Mouse (Mus musculus): ENCODE results near the gene Gm10273.

Gm10273 gene

GRCm38 (mm10) chr10:59403793-59404149 is 8.3 kb downstream of the Gm10273 start:
- no peak for DNase-seq

GRCm38 (mm10) chr10:59408499-59408898 is 13.1 kb downstream of the Gm10273 start:
- no peak for DNase-seq

- no peak for DNase-seq
Observed at GRCm38 (mm10) chr10:59410264-59410663, 14.8 kb downstream of the Gm10273 start.

- DNase-seq, result no peak
Observed at GRCm38 (mm10) chr10:59413711-59414110, 18.3 kb downstream of the Gm10273 start.

- no peak for DNase-seq
Observed at GRCm38 (mm10) chr10:59416623-59417022, 21.2 kb downstream of the Gm10273 start.

GRCm38 (mm10) chr10:59419516-59419915 is 24.1 kb downstream of the Gm10273 start:
- no peak for DNase-seq

- DNase-seq, result peak in 1 of 2 experiments; percentile 42
Observed at GRCm38 (mm10) chr10:59424453-59424852, 29.0 kb downstream of the Gm10273 start.

GRCm38 (mm10) chr10:59425369-59425768 is 29.9 kb downstream of the Gm10273 start:
- peak; percentile 69 to 85 for DNase-seq

GRCm38 (mm10) chr10:59426371-59426770 is 30.9 kb downstream of the Gm10273 start:
- DNase-seq, result peak in 1 of 2 experiments; percentile 39

GRCm38 (mm10) chr10:59429448-59430135 is 34.2 kb downstream of the Gm10273 start:
- DNase-seq, result no peak

- DNase-seq, result no peak
Observed at GRCm38 (mm10) chr10:59430701-59431218, 35.3 kb downstream of the Gm10273 start.

- no peak for DNase-seq
Observed at GRCm38 (mm10) chr10:59435746-59436145, 40.3 kb downstream of the Gm10273 start.

- no peak for DNase-seq
Observed at GRCm38 (mm10) chr10:59438651-59439050, 43.2 kb downstream of the Gm10273 start.

GRCm38 (mm10) chr10:59439508-59439931 is 44.1 kb downstream of the Gm10273 start:
- peak; percentile 64 to 71 for DNase-seq

- DNase-seq, result no peak
Observed at GRCm38 (mm10) chr10:59440177-59440576, 44.7 kb downstream of the Gm10273 start.

- DNase-seq, result no peak
Observed at GRCm38 (mm10) chr10:59441735-59442134, 46.3 kb downstream of the Gm10273 start, which contains the start of gene Oit3. Gene Oit3 (minus strand): TSS chr10:59441778.

- peak; percentile 46 to 47 for DNase-seq
Observed at GRCm38 (mm10) chr10:59443212-59443611, 47.8 kb downstream of the Gm10273 start.

- DNase-seq, result no peak
Observed at GRCm38 (mm10) chr10:59444106-59444505, 48.7 kb downstream of the Gm10273 start.

- DNase-seq, result no peak
Observed at GRCm38 (mm10) chr10:59444635-59445034, 49.2 kb downstream of the Gm10273 start.

All from kidney, postnatal 36 days (tissue).